Mouse (Mus musculus): ENCODE measurements around the gene Slc23a2.

Gene Slc23a2

DNA sequence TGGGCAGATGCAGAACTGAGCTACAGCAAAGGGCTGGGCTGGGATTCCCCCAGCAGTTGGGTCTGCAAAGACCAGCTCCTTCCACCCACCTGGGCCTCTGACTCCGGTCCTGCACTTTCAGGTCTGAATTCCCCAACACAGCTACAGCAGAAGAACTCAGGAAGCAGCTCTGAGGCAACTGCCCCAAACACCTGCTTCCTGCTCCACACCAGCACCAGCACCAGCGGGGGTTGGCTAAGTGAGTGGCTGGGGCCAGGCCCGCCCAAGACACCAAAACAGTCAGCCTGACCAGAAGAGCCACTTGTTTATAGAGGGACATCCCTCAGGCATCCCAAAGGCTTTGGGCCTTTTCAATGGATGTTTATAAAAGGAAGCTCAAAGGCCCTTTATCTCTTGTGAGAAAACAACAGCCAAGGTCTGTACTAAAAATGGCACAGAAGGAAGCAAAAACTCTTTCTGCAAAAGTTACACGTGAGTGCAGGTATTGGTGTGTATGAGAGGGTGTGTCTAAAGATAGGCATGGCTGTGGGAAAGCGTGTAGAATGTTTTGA lies 123.8 kb downstream of the Slc23a2 start:
- no peak for DNase-seq (ENCODE audit: low spot score)

DNA sequence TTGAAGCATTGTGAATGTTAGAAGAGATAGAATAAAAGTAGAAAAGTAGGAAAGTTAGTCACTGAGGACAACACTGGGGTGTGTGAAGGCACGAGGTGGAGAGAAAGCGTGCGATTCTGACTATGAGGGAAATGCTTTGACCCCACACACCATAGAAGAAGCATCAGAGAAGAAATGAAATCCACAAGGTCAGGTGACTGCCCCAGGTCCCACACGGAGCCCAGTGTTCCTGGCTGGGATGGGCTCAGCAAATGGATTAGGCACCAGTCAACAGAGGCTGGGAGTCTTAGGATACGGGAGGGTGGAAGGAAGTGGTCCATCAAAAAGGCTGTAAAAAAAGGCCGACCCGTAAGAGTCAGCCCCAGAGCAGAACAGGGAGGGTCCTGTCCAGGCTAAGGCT lies 124.5 kb downstream of the Slc23a2 start:
- no peak for DNase-seq (ENCODE audit: low spot score)

- DNase-seq (ENCODE audit: low spot score), result no peak
Observed at GRCm38 (mm10) chr2:132019372-132019811, 125.5 kb downstream of the Slc23a2 start.

GRCm38 (mm10) chr2:132018156-132018555 lies 126.8 kb downstream of the Slc23a2 start:
- no peak for DNase-seq (ENCODE audit: low spot score)

DNA sequence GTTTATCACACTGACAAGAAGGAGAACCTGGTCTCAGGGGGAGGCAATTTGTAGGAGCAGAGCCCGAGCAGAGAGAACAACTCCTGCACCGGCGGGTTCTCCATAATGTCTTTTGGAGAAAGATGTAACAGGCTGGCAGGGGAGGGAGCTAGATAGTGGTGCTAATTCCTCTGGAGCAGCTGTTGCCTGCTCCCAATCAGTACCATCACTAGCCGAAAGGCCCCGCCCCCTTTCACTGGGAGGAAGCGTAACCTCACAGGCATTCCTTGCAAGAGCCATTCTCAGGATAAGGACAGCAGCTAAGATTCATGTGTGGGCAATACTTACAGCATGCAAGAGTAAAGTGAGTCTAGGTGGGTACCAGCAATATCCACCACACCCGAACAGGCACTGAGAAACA lies 127.3 kb downstream of the Slc23a2 start:
- no peak for DNase-seq (ENCODE audit: low spot score)

DNA sequence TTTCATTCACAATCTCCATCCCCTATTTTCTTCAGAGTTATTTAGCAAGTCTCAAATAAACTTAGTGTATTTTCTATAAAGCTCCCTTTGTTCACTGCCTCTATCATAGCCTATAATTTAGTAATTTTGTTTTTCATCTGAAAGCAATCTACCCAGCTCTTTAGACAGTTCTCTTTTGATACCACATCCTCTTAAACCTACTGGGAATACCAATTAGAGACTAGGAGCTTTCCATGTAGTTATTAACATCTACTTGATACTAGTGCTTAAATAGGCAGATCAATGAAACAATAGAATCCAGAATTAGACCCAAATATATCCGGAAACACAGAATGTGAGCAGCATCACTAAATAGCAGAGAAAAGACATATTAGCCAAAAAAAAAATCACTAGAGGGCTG lies 128.9 kb downstream of the Slc23a2 start:
- DNase-seq (ENCODE audit: low spot score), result no peak

GRCm38 (mm10) chr2:132013152-132013551 lies 131.8 kb downstream of the Slc23a2 start:
- no peak for DNase-seq (ENCODE audit: low spot score)

GRCm38 (mm10) chr2:132010781-132011180 lies 134.1 kb downstream of the Slc23a2 start:
- DNase-seq (ENCODE audit: low spot score), result no peak

GRCm38 (mm10) chr2:132008186-132008585 lies 136.7 kb downstream of the Slc23a2 start:
- no peak for DNase-seq (ENCODE audit: low spot score)

GRCm38 (mm10) chr2:132007475-132007819 lies 137.5 kb downstream of the Slc23a2 start:
- DNase-seq (ENCODE audit: low spot score), result no peak

- DNase-seq (ENCODE audit: low spot score), result peak; percentile 62
Observed at GRCm38 (mm10) chr2:132006561-132007474, 138.1 kb downstream of the Slc23a2 start.

DNA sequence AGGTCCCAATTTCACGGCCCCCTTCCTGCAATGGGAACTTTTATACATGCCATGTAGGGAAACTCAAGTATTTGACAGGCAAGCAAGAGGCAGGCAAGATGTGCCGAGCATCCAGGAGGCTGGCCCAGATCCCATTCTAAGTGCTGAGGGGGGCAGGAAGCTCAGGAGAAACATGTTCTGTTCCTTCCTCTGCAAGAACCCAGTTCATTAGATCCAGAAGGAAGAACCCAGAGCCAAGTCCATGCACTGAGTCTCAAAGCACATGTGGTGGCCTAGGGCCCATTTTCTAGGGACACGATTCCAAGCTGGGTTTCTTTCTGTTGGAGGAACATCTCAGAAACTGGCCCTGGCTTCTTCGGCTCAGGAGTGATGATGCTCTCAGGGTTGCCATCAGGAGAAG lies 139.5 kb downstream of the Slc23a2 start:
- no peak for DNase-seq (ENCODE audit: low spot score)

DNA sequence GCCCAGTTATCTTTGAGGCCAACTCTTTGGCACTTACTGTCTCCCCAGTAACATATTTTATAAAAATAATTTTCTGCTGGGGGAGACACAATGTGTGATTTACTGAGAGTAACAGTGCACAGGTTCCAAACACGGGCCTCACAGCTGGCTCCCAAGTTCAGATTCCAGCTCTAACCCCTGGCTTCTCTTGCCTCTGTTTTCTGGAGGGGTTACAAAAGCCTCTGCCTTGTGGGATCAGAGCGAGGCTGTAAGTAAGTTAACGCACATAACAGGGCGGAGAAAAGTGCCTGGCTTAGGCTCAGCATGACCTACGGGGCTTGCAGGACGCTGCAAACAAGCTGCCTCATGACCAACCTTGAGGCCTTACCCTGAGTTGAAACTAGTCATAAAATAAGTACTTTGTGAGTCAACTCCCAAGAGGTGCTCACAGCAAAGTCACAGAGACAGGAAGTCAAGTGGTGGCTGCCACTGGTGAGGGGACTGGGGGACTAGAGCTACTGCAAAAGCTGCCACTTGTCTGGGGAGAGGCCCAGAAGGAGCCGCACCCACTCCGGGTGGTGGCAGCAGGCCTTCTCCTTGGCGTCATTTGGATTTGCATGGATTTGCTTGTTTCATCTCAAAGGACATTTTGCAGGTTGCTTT lies 140.3 kb downstream of the Slc23a2 start:
- no peak for DNase-seq (ENCODE audit: low spot score)

GRCm38 (mm10) chr2:132003916-132004315 lies 141.0 kb downstream of the Slc23a2 start:
- DNase-seq (ENCODE audit: low spot score), result no peak

All from testis, postnatal 14 days (tissue).